Mouse (Mus musculus): Measurements from ENCODE around the gene Erc1. TPM values are rescaled to one million over a fixed set of nuclear protein-coding genes. Genes with fewer than 3 reads are reported as not detected.

Erc1 gene
- polyA plus RNA-seq, 1 experiment from 2014 or later = 3.9 TPM

GRCm38 (mm10) chr6:119585652-119586375 is 262.2 kb downstream of the Erc1 start:
- no peaks in the 10 kb centered on the region for H3K9me3 ChIP-seq (replicated peaks)
- DNase-seq = no peak
- ATAC-seq (ENCODE audit: low read depth) = 0 out of 2 replicates have a peak, but pooled peaks have one; percentile 23
- H3K4me3 ChIP-seq (replicated peaks) = no peak overlapping the region
- 0 out of 2 replicates have a peak, but pooled peaks cover 7% of the 10 kb centered on the region for H3K4me1 ChIP-seq (replicated peaks)
- 67% methylated on average over 5 of the region's 5 CpGs for WGBS (ENCODE audit: insufficient replicate concordance)
- no peak overlapping the region for H3K27ac ChIP-seq
- H3K4me2 ChIP-seq = no peak overlapping the region
- H3K9ac ChIP-seq = no peak overlapping the region
- no peaks in the 10 kb centered on the region for H3K36me3 ChIP-seq
- H3K27me3 ChIP-seq = no peaks in the 10 kb centered on the region

GRCm38 (mm10) chr6:119584061-119584460 is 263.9 kb downstream of the Erc1 start:
- no peak overlapping the region for H3K4me2 ChIP-seq
- H3K4me3 ChIP-seq (replicated peaks) = no peak overlapping the region
- no peaks in the 10 kb centered on the region for H3K9me3 ChIP-seq (replicated peaks)
- no peak overlapping the region for H3K9ac ChIP-seq
- DNase-seq (no peak), ATAC-seq (ENCODE audit: low read depth) (no peak)
- no peaks in the 10 kb centered on the region for H3K27me3 ChIP-seq
- H3K27ac ChIP-seq = no peak overlapping the region
- no peaks in the 10 kb centered on the region for H3K36me3 ChIP-seq
- WGBS (ENCODE audit: insufficient replicate concordance) = 64% methylated on average over 1 of the region's 1 CpGs
- H3K4me1 ChIP-seq (replicated peaks) = 0 out of 2 replicates have a peak, but pooled peaks cover 7% of the 10 kb centered on the region

- Histone ChIP-seq H3K9me3 (replicated peaks) (no peaks in the 10 kb centered on the region), H3K4me2 (no peak overlapping the region), H3K4me1 (replicated peaks) (0 out of 2 replicates have a peak, but pooled peaks cover 7% of the 10 kb centered on the region), H3K36me3 (no peaks in the 10 kb centered on the region), H3K27ac (no peak overlapping the region), H3K9ac (no peak overlapping the region), H3K4me3 (replicated peaks) (no peak overlapping the region), H3K27me3 (no peaks in the 10 kb centered on the region)
- ATAC-seq (ENCODE audit: low read depth) (no peak), DNase-seq (no peak)
- 74% methylated on average over 5 of the region's 5 CpGs for WGBS (ENCODE audit: insufficient replicate concordance)
Observed at GRCm38 (mm10) chr6:119583165-119583564, 264.8 kb downstream of the Erc1 start.

- H3K9me3 ChIP-seq (replicated peaks) = no peaks in the 10 kb centered on the region
- H3K27ac ChIP-seq = no peak overlapping the region
- no peaks in the 10 kb centered on the region for H3K27me3 ChIP-seq
- H3K36me3 ChIP-seq = peaks cover 7% of the 10 kb centered on the region; the same call in 1 of the 2 replicates
- ATAC-seq (ENCODE audit: low read depth) (no peak), DNase-seq (no peak)
- no peak overlapping the region for H3K4me3 ChIP-seq (replicated peaks)
- H3K4me1 ChIP-seq (replicated peaks) = no peaks in the 10 kb centered on the region
- H3K4me2 ChIP-seq = no peak overlapping the region
- H3K9ac ChIP-seq = no peak overlapping the region
- WGBS (ENCODE audit: insufficient replicate concordance) = 73% methylated on average over 4 of the region's 4 CpGs
Observed at GRCm38 (mm10) chr6:119576706-119577105, 271.3 kb downstream of the Erc1 start.

GRCm38 (mm10) chr6:119575331-119575730 is 272.6 kb downstream of the Erc1 start:
- Histone ChIP-seq H3K4me2 (no peak overlapping the region), H3K27ac (no peak overlapping the region), H3K9ac (no peak overlapping the region), H3K9me3 (replicated peaks) (no peaks in the 10 kb centered on the region), H3K4me1 (replicated peaks) (no peaks in the 10 kb centered on the region), H3K36me3 (peaks cover 7% of the 10 kb centered on the region; the same call in 1 of the 2 replicates), H3K27me3 (no peaks in the 10 kb centered on the region), H3K4me3 (replicated peaks) (no peak overlapping the region)
- ATAC-seq (ENCODE audit: low read depth) (no peak), DNase-seq (no peak)
- 84% methylated on average over 12 of the region's 12 CpGs for WGBS (ENCODE audit: insufficient replicate concordance)

GRCm38 (mm10) chr6:119572296-119572695 is 275.7 kb downstream of the Erc1 start:
- Histone ChIP-seq H3K4me2 (no peak overlapping the region), H3K4me1 (replicated peaks) (no peaks in the 10 kb centered on the region), H3K27me3 (no peaks in the 10 kb centered on the region), H3K9ac (no peak overlapping the region), H3K27ac (no peak overlapping the region), H3K4me3 (replicated peaks) (no peak overlapping the region), H3K9me3 (replicated peaks) (no peaks in the 10 kb centered on the region), H3K36me3 (peaks cover 7% of the 10 kb centered on the region; the same call in 1 of the 2 replicates)
- ATAC-seq (ENCODE audit: low read depth) (no peak), DNase-seq (no peak)
- 69% methylated on average over 7 of the region's 7 CpGs for WGBS (ENCODE audit: insufficient replicate concordance)

- no peak overlapping the region for H3K9ac ChIP-seq
- H3K4me1 ChIP-seq (replicated peaks) = no peaks in the 10 kb centered on the region
- H3K36me3 ChIP-seq = peaks cover 7% of the 10 kb centered on the region; the same call in 1 of the 2 replicates
- WGBS (ENCODE audit: insufficient replicate concordance) = 59% methylated on average over 4 of the region's 4 CpGs
- DNase-seq (no peak), ATAC-seq (ENCODE audit: low read depth) (no peak)
- no peaks in the 10 kb centered on the region for H3K27me3 ChIP-seq
- H3K27ac ChIP-seq = no peak overlapping the region
- no peaks in the 10 kb centered on the region for H3K9me3 ChIP-seq (replicated peaks)
- no peak overlapping the region for H3K4me2 ChIP-seq
- H3K4me3 ChIP-seq (replicated peaks) = no peak overlapping the region
Observed at GRCm38 (mm10) chr6:119570797-119571196, 277.2 kb downstream of the Erc1 start.

GRCm38 (mm10) chr6:119568339-119568738 is 279.6 kb downstream of the Erc1 start:
- Histone ChIP-seq H3K4me1 (replicated peaks) (no peaks in the 10 kb centered on the region), H3K9me3 (replicated peaks) (no peaks in the 10 kb centered on the region), H3K4me3 (replicated peaks) (no peak overlapping the region), H3K4me2 (no peak overlapping the region), H3K36me3 (no peaks in the 10 kb centered on the region), H3K27ac (no peak overlapping the region), H3K27me3 (no peaks in the 10 kb centered on the region), H3K9ac (no peak overlapping the region)
- ATAC-seq (ENCODE audit: low read depth) (no peak), DNase-seq (no peak)
- WGBS (ENCODE audit: insufficient replicate concordance) = 34% methylated on average over 2 of the region's 2 CpGs

- WGBS (ENCODE audit: insufficient replicate concordance) = 71% methylated on average over 23 of the region's 23 CpGs
- 0 out of 2 replicates have a peak, but pooled peaks cover 5% of the 10 kb centered on the region for H3K27me3 ChIP-seq
- H3K27ac ChIP-seq = no peak overlapping the region
- no peaks in the 10 kb centered on the region for H3K9me3 ChIP-seq (replicated peaks)
- H3K9ac ChIP-seq = no peak overlapping the region
- H3K4me2 ChIP-seq = no peak overlapping the region
- no peak for ATAC-seq (ENCODE audit: low read depth)
- no peaks in the 10 kb centered on the region for H3K36me3 ChIP-seq
- no peak overlapping the region for H3K4me3 ChIP-seq (replicated peaks)
- no peaks in the 10 kb centered on the region for H3K4me1 ChIP-seq (replicated peaks)
- no peak for DNase-seq
Observed at GRCm38 (mm10) chr6:119565451-119566379, 282.3 kb downstream of the Erc1 start.

GRCm38 (mm10) chr6:119562558-119562957 is 285.4 kb downstream of the Erc1 start:
- Histone ChIP-seq H3K9ac (no peak overlapping the region), H3K27ac (no peak overlapping the region), H3K4me1 (replicated peaks) (0 out of 2 replicates have a peak, but pooled peaks cover 2% of the 10 kb centered on the region), H3K9me3 (replicated peaks) (no peaks in the 10 kb centered on the region), H3K4me3 (replicated peaks) (no peak overlapping the region), H3K27me3 (0 out of 2 replicates have a peak, but pooled peaks cover 5% of the 10 kb centered on the region), H3K4me2 (no peak overlapping the region), H3K36me3 (no peaks in the 10 kb centered on the region)
- no peak for ATAC-seq (ENCODE audit: low read depth)
- 77% methylated on average over 10 of the region's 10 CpGs for WGBS (ENCODE audit: insufficient replicate concordance)
- DNase-seq = no peak

- DNase-seq (no peak), ATAC-seq (ENCODE audit: low read depth) (no peak)
- H3K27ac ChIP-seq = no peak overlapping the region
- H3K27me3 ChIP-seq = 0 out of 2 replicates have a peak, but pooled peaks cover 5% of the 10 kb centered on the region
- H3K9me3 ChIP-seq (replicated peaks) = no peaks in the 10 kb centered on the region
- H3K36me3 ChIP-seq = no peaks in the 10 kb centered on the region
- H3K9ac ChIP-seq = no peak overlapping the region
- 0 out of 2 replicates have a peak, but pooled peaks cover 2% of the 10 kb centered on the region for H3K4me1 ChIP-seq (replicated peaks)
- no peak overlapping the region for H3K4me2 ChIP-seq
- 53% methylated on average over 7 of the region's 7 CpGs for WGBS (ENCODE audit: insufficient replicate concordance)
- no peak overlapping the region for H3K4me3 ChIP-seq (replicated peaks)
Observed at GRCm38 (mm10) chr6:119558855-119559254, 289.1 kb downstream of the Erc1 start.
